Mouse (Mus musculus) liver, postnatal 0 days (tissue): ENCODE measurements around the gene Lrig3.

Experiments used
- CTCF ChIP-seq: sonication (generic); IDR thresholded peaks from 2 replicates; pipeline ENCODE4 v1.5.1; 2016; ENCODE audit warnings: antibody characterized with exemption, low read depth
- EP300 ChIP-seq: IDR thresholded peaks from 2 replicates; pipeline ENCODE4 v1.6.1; 2016; ENCODE audit warnings: antibody characterized with exemption, low read depth, mild to moderate bottlenecking

DNA sequence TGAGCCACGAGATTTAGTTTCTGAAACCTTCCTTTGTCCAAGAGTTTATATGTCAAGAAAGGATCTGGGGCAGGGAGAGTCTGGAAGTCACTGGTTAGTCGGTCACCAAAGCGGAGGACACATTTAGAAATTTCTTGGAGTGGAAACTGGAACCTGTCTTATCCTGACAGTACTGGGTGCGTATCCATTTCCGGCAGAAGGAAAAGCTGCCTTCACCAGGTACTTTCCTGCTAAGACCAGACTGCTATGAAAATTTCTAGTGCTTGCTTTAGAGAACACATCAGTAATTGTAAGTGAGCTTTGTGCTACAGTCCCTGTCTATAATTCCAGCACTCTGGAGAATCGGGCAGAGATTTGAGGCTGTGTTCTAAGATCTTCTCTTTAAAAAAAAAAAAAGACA lies 49.2 kb upstream of the Lrig3 start:
- no peak for TF ChIP-seq CTCF
- TF ChIP-seq EP300, result no peak
